Mouse (Mus musculus): ENCODE measurements around the gene Car5a.

Gene Car5a

DNA sequence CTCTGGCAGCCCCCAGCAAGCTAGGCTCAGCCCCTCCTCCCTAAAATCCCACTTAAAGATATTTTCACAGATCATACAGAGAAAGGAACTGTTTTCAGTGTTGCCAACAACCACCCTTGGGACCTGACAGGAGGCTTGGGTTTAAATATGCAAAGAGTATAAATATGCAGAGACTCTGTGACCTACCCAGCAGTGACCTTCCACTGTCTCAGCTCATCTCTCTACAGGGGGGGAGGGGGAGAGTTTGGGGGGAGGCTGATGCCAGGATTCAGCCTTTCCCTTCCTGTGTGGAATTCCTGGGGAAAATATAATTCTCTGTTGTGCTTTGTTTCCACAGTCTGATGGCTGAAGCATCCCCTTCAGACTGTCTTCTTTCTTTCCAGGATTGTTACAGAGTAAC is 9.8 kb downstream of the Car5a start:
- DNase-seq (ENCODE audit: low read depth, low spot score) = no peak

DNA sequence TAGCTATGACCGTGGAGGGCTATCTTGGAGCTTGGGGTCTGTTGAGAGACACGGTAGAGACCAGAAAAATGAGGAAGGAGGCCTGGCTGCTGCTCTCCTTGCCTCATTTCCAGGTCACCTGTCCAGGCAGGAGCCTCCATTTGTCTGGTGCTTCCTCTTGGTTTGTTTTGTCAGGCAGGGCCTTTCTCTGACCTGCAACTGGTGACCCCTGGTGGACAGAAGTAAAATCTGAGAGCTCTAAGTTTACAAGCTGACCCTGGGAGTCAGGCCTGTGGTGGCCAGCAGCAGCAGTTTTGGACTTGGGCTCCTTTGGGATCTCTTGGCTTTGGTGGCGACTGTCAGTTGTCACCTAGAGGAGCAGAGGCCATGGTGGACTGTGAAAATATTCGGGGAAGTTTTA is 10.2 kb downstream of the Car5a start:
- peak; percentile 65 for DNase-seq (ENCODE audit: low read depth, low spot score)

DNA sequence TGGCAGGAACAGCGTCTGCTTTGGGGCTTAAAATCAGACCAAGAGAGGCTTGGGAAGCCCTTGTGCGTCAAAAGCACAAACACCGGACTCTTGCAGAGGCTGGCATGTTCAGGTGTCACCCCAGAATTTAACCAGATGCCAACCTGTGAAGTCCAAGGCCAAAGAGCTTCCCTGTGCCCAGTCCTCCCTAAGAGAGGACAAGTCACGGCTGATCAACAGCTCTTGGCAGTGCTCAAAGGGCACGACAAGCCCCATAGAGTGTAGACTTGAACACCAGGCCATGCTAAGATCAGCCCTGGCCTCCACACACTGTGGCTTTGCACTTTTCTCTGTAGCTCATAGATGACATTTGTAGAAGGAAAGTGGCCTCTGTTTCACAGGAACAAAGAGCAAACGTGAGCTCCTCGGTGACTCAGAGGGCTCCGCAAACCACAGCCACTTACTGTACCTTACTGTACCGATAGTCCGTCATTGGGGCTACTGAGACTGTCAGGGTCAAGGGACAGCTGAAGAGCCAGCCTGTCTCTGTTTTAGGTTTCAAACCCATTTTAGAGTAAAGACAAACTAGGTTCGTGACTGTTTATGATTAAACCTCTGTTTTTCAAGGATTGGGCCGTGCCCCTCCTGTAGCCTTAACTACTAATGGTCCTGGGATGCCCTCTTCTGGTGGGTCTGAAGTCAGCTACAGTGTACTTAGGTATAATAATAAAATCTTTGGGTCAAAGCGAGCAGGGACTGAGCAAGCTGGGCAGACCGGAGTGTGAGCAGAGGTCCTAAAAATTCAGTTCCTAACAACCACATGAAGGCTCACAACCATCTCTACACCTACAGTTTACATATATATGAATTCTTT is 11.8 kb downstream of the Car5a start:
- DNase-seq (ENCODE audit: low read depth, low spot score) = peak; percentile 41

DNA sequence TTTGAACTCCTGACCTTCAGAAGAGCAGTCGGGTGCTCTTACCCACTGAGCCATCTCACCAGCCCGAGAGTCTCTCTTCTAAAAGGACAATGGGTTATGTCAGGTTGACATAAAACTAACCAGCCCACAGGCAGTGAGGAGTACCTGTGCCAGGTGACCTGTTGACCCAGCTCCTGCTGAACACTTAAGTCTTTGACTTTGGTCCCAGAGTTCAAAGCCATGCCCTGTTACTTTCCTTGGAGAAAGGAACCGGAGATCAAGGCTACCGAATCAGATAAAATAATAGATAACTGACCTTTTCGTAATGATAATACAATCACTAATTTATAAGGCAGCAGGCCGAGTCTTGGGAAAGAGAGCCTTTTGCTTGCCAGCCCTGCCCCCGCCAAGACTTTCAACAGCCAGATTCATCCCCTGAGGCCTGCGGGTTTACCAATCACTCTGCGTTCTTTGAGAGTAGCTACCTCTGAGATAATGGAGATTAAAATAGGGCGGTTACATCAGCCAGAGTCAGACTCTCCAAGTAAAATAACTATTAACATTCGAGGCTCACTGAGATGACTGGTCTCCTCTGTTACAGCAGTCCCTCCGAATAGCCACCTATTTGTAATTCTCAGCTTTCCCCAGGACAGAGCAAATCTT is 12.6 kb downstream of the Car5a start:
- no peak for DNase-seq (ENCODE audit: low read depth, low spot score)

DNA sequence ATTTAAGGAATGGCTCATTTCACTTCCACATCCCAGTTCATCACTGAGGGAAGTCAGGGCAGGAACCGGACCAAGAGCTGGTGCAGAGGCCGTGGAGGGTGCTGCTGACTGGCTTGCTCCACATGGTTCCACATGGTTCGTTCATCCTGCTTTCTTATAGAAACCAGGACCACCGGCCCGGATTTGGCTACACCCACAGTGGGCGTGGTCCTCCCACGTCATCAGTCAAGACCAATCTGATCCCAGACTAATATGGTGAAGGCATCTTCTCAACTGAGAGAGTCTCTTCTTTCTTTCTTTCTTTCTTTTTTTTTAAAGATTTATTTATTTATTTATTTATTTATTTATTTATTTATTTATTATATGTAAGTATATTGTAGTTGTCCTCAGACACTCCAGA is 13.1 kb downstream of the Car5a start:
- no peak for DNase-seq (ENCODE audit: low read depth, low spot score)

DNA sequence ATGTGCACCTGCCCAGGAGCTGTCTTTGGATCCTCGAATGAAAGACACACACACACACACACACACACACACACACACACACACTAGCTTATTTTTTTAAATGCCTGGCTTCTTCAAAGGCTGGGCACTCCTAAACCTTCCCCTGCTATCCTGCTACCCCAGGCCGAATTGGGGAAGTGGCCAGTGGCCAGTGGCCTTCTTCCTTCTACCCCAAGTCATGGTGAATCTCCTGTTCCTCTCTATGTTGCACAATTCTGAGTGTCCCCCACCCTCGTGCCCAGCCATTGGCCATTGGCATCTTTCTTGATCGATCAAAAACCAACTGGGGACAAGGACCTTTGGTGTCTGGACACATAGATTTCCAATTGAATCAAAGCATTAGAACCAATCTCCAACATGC is 14.7 kb downstream of the Car5a start:
- no peak for DNase-seq (ENCODE audit: low read depth, low spot score)

DNA sequence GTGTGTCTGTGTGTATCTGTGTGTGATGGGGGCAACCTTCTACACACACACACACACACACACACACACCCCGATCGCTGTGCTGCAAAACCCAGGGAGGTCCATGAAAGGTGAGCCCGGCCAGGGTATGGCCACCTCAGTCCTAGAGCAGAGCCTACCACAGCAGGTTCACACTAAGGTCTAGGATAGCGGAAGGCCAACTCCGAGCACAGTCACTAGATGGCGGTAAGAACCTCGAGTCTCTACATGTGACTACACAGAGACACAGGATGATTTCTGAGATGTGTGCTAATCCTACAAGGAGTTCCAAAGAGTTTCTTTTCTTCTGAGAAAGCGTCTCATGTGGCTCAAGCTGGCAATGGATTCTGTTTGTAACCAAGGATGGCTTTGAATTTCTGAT is 17.4 kb downstream of the Car5a start:
- peak; percentile 78 for DNase-seq (ENCODE audit: low read depth, low spot score)

DNA sequence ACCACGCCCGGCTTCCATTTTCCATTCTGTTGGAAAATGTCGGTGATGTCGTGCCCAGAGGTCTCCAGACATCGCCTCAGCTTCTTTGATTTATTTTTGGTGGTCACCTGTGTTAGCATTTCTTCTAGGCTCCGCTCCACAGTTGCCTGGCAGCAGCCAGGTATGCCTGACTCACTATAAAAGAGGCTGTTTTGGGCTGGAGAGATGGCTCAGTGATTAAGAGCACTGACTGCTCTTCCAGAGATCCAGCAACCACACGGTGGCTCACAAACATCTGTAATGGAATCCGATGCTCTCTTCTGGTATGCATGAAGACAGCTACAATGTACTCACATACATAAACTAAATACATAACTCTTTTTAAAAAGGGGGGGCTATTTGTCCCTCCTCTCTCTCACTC is 18.4 kb downstream of the Car5a start:
- no peak for DNase-seq (ENCODE audit: low read depth, low spot score)

DNA sequence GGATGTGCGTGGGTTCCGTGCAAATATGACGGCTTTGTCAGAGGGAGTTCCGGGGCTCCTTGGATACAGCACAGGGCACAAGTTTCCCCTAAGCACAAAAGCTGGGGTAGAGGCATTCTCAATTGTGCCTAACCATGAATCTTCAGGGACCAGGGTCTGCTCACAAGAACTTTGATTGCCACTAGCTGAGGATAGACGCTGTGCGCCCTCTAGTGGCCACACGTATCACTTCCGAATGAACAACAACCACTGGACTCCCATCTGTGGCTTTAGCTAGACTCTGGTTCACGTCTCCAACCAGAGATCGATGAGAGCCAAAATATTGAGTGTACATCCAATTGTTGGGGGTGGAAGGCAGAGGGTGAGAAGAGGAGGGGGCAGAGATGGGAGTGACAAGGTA is 19.1 kb downstream of the Car5a start:
- peak; percentile 86 for DNase-seq (ENCODE audit: low read depth, low spot score)

DNA sequence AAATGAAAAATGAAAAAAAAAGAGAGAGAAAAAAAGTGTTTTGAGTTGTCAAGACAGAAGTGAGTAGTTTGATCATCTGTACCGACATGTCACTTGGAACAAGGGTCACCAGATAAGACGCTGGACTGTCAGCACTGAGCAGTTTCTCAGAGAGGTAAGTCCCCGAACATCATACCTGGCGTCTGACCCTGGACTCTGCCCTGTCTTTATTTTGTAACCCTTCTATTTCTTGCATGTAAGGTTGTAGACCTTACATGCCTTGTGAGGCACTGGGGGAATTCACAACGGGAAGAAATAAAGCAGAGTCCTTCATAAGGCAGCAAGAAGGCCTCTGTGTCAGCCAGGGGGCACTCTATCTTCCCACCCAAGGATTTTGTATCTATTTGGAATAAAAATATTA is 20.0 kb downstream of the Car5a start:
- DNase-seq (ENCODE audit: low read depth, low spot score) = no peak

DNA sequence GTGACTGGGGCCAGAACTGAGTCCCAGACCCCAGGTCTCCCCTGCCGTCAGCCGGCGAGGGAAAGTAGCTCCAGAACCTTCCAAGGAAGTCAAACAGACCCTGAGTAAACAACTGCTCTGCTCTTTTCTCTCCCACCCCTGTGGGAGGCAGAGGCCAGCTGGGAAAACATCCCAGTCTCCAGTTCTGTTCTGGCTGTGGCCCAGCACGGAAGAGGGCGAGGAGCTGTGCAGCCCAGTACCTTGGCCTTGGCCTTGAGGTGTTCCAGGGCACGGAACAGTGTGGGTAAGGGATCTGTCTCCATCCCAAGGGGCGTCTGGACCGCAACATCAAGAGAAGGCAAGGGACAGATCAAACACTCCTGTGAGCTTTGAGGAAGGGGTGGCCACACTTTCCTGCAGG is 22.6 kb downstream of the Car5a start:
- DNase-seq (ENCODE audit: low read depth, low spot score) = no peak

DNA sequence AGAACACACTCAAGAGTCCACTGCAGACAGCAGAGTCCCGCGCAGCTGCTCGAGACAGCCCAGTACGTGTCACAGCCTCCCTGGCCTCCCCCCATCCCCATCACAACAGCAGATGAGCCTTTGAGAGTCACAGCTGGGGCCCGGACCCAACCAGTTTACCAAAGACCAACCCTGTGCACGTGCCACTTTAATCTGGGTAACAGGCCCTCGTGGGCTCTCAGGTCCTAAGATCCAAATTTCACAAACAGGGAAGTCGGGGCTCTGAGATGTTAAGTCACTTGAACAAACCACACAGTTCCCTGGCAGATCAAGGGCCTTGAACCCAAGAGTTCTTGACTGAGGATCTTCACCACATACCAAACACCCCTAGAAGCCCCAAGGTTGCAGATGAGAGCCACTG is 23.1 kb downstream of the Car5a start:
- DNase-seq (ENCODE audit: low read depth, low spot score) = no peak

DNA sequence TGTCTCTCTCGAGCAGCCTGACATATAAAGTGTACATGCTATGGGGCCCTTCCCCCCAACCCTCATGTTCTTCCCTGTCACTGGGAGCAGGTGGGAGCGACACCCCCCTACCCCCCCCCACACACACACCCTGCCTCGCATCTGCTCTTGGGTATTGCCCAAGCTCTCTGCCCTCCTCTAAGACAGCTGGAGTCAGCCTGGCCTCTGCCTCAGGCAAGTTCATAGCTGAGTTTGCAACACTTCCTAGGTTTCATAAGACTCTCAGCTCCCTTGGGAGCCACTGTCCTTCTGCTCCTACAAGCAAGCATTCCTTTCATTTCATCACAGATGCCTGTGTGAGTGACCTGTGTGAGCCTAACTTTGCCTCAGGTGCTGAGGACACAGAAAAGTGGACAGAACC is 25.0 kb downstream of the Car5a start:
- peak; percentile 37 for DNase-seq (ENCODE audit: low read depth, low spot score)

DNA sequence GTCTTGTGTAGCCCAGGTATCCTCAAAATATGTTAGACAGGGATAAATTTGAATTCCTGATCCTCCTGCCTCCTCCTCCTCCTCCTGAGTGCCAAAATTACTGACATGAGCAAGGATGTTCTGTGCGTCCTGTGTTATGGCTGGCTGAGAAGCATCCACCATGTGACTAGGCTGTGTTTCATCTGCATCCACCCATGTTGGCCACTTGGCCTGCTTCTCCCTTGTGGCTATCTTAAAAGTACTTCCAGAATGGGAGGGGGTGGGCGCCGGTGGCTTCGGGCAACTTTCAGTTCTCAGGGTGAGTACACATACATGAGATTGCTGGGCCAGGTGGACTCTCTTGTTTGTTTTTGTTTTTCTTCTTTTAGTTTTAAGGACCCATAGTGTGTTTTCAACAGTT is 25.5 kb downstream of the Car5a start:
- DNase-seq (ENCODE audit: low read depth, low spot score) = peak; percentile 22

DNA sequence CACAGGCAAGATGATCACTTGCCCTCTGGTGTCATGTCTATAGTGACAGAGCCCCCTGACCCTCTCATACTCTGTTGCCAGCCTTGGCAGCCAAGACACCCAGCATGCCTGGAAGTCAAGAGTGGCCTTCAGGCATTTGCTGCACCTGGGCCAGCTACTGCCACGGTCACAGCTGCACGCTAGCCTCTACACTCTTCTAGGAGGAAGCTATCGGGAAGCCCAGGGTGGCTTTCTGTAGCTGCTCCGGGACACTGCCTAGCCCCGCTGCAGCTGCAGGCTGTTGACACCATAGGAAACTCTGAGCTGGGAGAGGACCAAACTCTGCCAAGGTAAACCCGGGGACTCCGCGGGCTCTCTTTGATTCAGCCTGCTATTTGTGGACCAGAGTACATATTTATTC is 31.3 kb downstream of the Car5a start:
- no peak for DNase-seq (ENCODE audit: low read depth, low spot score)

DNA sequence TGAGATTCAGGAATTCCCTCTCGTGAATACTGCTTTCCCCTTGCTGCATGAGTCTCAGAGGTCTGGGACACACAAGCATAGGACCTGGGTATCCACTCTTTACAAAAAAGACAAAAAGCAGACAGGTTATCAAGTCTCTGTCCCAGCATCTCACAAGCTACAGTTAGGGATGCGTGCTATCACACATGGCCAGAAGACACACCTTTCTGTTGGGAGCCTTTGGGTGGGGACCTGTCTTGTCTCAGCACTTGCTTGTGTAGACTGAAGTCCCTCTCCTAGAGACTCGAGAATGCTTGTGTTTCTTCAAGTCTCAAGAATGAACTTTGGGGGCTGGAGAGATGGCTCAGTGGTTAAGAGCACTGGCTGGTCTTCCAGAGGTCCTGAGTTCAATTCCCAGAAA is 31.9 kb downstream of the Car5a start:
- no peak for DNase-seq (ENCODE audit: low read depth, low spot score)

DNA sequence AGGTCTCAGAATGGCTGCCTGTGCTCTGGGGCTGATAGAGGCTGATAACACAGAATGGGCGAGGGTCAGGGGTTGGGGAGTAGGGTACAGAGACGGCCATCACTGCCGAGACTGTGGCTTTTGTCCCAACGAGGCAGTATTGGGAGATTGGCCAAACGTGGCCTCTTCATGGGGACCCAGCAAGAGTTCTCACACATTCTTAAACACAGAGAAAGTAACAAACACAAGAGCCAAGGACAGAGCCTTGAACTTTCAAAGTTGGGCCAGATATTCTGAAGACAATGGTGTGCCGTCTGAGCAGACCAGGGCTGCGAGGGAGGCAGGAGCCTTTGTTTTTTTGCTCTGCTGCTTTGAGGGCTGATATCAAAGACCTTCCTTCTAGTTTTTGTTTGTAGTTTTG is 32.7 kb downstream of the Car5a start:
- DNase-seq (ENCODE audit: low read depth, low spot score) = no peak

DNA sequence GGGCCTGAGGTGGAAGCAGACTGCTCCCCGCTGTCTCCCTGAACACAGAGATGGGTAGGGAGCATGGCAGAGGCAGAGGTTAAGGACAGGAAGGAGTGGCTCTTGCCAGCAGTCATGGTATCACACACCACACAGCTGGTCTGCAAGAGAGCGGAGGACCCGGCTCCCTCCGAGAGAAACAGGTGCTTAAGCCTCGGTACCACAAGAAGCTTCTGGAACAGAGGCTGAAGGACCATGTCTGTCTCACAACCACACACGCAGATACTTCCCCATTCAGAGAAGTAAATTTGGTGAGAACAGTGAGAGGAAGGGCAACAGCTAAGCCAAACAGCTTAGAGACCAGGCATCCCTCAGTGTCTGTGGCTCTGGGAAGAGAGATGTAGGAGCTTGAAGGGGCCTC is 33.3 kb downstream of the Car5a start:
- DNase-seq (ENCODE audit: low read depth, low spot score) = peak; percentile 17

DNA sequence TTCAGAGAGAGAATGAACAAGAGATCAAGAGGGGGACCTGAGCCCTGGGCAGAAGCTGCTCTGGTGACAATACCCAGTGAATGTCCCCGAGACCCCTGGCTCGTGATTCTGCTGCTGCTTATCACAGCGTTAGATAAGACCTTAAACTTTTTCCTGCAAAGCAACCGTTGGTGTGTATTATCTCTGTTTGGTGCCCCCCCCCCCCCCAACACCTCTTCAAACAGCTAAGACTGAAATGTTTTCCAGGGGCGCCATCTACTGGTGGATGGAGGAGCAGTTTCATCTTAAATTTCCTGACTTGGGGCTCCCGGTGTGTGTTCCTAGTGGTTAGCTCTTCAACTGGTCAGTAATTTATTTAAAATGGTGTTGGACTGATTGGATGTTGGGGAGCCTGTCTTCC is 35.0 kb downstream of the Car5a start:
- peak; percentile 85 for DNase-seq (ENCODE audit: low read depth, low spot score)

DNA sequence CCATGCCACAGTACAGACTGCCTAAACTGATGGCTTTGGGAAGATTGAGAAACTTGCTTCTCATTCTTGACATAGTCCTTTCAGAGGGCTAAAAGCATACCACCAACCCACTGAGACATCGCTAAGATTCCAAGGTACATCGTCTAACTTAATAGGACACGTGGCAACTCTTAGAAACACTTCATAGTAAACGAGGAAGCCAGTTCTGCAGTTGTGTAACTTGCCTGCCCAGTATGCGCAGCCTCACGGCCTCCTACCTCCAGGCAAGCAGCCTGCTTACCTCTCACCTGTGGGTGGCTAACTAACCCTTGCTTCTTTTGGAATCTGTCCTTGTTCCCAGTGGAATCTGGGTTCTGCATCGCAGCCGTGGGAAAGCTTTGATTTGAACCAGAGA is 35.6 kb downstream of the Car5a start:
- peak; percentile 17 for DNase-seq (ENCODE audit: low read depth, low spot score)

DNA sequence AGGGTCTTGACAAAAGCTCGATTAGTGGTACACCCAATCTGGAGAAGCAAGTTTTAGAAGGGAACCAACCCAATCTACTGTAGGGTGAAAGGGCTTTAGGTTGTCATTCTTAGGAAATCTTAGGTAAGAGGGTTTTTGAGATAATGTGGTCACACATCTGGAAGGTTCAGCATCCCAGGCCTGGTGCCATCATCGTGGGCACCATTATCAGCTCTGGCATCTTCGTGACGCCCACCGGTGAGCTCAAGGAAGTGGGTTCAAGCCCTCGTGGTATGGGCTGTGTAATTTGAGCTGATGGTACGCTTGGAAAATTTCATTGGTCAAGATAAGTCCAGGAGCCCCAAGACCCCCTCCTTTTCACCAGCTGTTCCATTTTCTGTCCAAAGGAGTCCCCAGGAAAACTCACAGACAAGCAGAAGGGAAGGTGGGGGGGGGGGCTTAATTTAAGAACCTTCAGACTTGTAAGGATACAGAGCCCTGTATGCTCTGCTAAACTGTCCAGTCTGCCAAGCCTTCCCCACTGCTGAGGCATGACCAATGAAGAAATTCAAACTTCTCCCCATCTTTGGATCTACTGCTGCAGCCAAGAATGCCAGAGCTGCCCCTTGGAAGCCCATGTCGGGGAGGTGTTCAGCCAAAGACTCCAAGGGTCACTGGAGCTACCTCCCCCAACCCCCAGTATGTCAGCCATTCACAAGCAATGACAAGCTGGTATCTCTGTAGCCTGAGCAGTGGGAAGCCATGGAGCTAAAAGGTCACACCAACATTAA is 36.1 kb downstream of the Car5a start:
- no peak for DNase-seq (ENCODE audit: low read depth, low spot score)

DNA sequence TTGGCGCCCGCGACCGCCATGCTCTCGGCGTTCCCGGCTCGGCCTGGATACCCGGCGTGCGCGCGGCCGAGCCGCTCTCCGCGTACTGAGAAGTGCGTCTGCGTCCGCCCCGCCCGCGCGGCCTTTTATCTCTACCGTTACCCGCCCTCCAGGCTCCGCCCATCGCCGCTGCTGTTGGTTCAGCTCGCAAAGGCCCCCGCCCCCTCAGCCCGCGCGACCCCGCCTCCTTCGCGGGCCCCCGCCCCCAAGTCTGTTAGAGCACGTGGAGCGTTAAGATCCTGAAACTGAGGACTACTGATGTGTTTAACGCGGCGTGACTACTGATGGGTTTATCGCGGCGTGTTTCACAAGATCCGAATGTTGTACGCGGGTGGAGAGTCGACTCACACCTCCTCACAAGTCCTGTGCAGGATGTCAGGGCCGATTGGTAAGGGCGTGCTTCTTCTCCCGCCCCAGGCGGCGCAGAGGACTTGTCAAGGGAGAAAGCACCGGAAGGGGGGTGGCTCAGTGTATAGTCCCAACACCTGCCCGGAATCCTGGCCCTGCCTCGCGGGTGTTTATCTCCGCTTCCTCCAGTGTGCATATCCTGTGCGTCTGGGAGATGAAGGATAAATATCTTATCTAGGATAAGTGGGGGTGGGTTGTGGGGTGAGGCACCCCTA is 37.0 kb downstream of the Car5a start, which contains the start of gene Slc7a5:
TSS of gene Slc7a5 (minus strand) at position 108 of the 662 bp plus-strand sequence.
- peak; percentile 97 for DNase-seq (ENCODE audit: low read depth, low spot score)
